Mouse (Mus musculus) cortical plate, adult 2 months (tissue): ENCODE results near the gene Thsd7b. TPM values are rescaled to one million over a fixed set of nuclear protein-coding genes. Genes with fewer than 3 reads are reported as not detected.

Experiments
- H3K27ac ChIP-seq: fragments of 200-500 bp; 2 replicates; pipeline ENCODE4 v1.5.1; 2012; ENCODE audit warnings: low read length, control low read depth, inconsistent platforms; ENCODE audit not compliant: insufficient read depth
- H3K4me1 ChIP-seq: fragments of 200-500 bp; 2 replicates; pipeline ENCODE4 v1.6.1; 2011; ENCODE audit warnings: low read length; ENCODE audit not compliant: control insufficient read depth, insufficient read depth
- H3K4me3 ChIP-seq: fragments of 200-500 bp; 2 replicates; pipeline ENCODE4 v1.5.1; 2011; ENCODE audit warnings: mild to moderate bottlenecking, low read length, control low read depth; ENCODE audit not compliant: insufficient read depth
- CTCF ChIP-seq: fragments of 200-500 bp; IDR thresholded peaks from 2 replicates; pipeline ENCODE4 v1.5.1; 2011; ENCODE audit warnings: mild to moderate bottlenecking, control low read depth, low read length; ENCODE audit not compliant: insufficient read depth; ENCODE audit errors: extremely low read depth
- POLR2A ChIP-seq: fragments of 200-500 bp; IDR thresholded peaks from 2 replicates; pipeline ENCODE4 v1.6.1; 2011; ENCODE audit warnings: mild to moderate bottlenecking, low read length, control low read depth; ENCODE audit not compliant: insufficient read depth; ENCODE audit errors: extremely low read depth
- polyA plus RNA-seq: library from polyadenylated mRNA; depleted of rRNA; stranded (reverse); fragments of >200 nt; gene quantifications from 2 replicates; pipeline ENCODE4 v1.2.3, GENCODE M21; 2012; rRNA removed

Gene Thsd7b
- polyA plus RNA-seq, result 4.0 and 4.4 TPM in 2 replicates

- H3K4me1 ChIP-seq, result no peaks in the 10 kb centered on the region
- H3K4me3 ChIP-seq, result peak within 1 kb of the TSS; percentile 79
- H3K27ac ChIP-seq, result 0 out of 2 replicates have a peak within 1 kb of the TSS, but pooled peaks have one; percentile 28
- TF ChIP-seq POLR2A (no peak; the same call in 1 of the 2 replicates), CTCF (no peak)
These were observed at the start of gene Thsd7b for GRCm38 (mm10) chr1:129272982-129273937. Thsd7b (plus strand) TSS chr1:129273302.

DNA sequence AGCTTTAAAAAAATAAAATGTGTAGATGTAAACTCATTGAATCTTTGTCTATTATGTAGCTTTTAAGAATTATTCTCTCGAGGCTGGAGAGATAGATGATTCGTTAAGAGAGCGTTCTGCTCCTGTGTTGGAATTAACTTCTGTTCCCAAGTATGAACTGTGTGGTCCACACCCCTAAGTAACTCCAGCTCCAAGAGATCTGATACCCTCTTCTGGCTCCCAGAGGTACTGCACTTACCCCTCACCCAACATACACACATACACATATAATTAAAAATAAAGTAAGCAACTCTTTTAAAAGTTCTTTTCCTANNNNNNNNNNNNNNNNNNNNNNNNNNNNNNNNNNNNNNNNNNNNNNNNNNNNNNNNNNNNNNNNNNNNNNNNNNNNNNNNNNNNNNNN lies 28.8 kb upstream of the Thsd7b start:
- TF ChIP-seq POLR2A (no peak), CTCF (peak; percentile 49)
- no peak overlapping the region for H3K27ac ChIP-seq

GRCm38 (mm10) chr1:129250704-129251443 lies 22.2 kb upstream of the Thsd7b start:
- H3K27ac ChIP-seq, result no peak overlapping the region
- H3K4me3 ChIP-seq, result no peak overlapping the region
- H3K4me1 ChIP-seq, result no peaks in the 10 kb centered on the region
- no peak for TF ChIP-seq POLR2A
- TF ChIP-seq CTCF, result no peak

More for the DNA sequence above, 28.8 kb upstream of the Thsd7b start:
- Histone ChIP-seq H3K4me3 (no peak overlapping the region), H3K4me1 (no peaks in the 10 kb centered on the region)

DNA sequence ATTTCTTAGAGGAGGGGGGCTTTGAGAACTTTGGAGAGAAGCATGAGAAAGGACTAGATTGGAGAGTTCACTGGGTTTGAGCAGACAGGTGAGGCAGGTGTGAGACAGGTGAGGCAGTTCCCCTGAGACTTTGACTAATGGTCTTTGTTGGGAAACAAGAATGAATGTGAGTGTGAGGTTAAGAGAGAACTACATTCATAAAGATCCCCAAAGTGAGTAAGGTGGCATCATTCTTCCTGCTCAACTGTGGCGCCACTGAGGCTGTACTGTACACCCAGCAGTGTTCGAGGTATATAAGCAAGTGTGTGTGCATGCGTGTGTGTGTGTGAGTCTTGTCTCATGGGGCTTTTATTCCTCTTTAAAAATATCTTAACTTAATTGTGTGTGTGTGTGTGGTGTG lies 6.4 kb upstream of the Thsd7b start:
- no peak overlapping the region for H3K27ac ChIP-seq
- H3K4me3 ChIP-seq, result no peak overlapping the region
- TF ChIP-seq POLR2A (no peak), CTCF (no peak)
- H3K4me1 ChIP-seq, result no peaks in the 10 kb centered on the region

- TF ChIP-seq POLR2A (no peak), CTCF (no peak)
- Histone ChIP-seq H3K4me3 (no peak overlapping the region), H3K4me1 (no peaks in the 10 kb centered on the region), H3K27ac (no peak overlapping the region)
These were observed 31.1 kb downstream of the Thsd7b start for GRCm38 (mm10) chr1:129304173-129304572.

- H3K4me1 ChIP-seq, result peaks cover 2% of the 10 kb centered on the region; the same call in 1 of the 2 replicates
- peak overlapping the region; percentile 67; the same call in 1 of the 2 replicates for H3K27ac ChIP-seq
These were observed 51.3 kb downstream of the Thsd7b start for GRCm38 (mm10) chr1:129324388-129324787.

DNA sequence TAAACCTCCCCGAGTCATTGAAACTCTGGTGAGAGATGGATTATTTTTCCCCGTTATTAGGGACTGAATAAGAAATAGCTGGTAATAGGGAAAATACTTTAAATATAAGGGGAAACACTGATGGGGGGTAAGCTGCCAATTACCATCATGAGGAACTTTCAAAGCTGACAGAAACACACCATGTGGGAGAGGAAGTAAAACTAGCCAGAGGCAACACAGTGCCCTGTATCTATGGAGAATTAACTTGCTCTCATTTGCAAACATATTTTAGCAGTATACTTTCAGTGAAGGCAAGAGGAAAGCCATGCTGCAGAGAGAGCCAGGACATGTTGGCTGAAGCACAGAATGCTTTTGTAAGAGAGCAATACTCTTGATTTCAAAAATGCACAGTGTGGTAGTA lies 51.7 kb downstream of the Thsd7b start:
- Histone ChIP-seq H3K27ac (no peak overlapping the region), H3K4me1 (peaks cover 2% of the 10 kb centered on the region; the same call in 1 of the 2 replicates), H3K4me3 (no peak overlapping the region)
- TF ChIP-seq CTCF, result no peak
- TF ChIP-seq POLR2A, result no peak

More at GRCm38 (mm10) chr1:129324388-129324787, 51.3 kb downstream of the Thsd7b start:
- TF ChIP-seq CTCF (no peak), POLR2A (no peak)
- H3K4me3 ChIP-seq, result no peak overlapping the region

- TF ChIP-seq CTCF, result no peak
- no peak for TF ChIP-seq POLR2A
- no peak overlapping the region for H3K27ac ChIP-seq
- H3K4me3 ChIP-seq, result no peak overlapping the region
- no peaks in the 10 kb centered on the region for H3K4me1 ChIP-seq
These were observed 83.5 kb downstream of the Thsd7b start for GRCm38 (mm10) chr1:129356631-129357030.

- TF ChIP-seq POLR2A (no peak), CTCF (no peak)
- Histone ChIP-seq H3K4me1 (no peaks in the 10 kb centered on the region), H3K4me3 (no peak overlapping the region), H3K27ac (no peak overlapping the region)
These were observed 84.3 kb downstream of the Thsd7b start for GRCm38 (mm10) chr1:129357378-129357777.

- Histone ChIP-seq H3K4me3 (no peak overlapping the region), H3K27ac (no peak overlapping the region), H3K4me1 (no peaks in the 10 kb centered on the region)
- TF ChIP-seq POLR2A, result no peak
- no peak for TF ChIP-seq CTCF
These were observed 90.3 kb downstream of the Thsd7b start for GRCm38 (mm10) chr1:129363368-129363767.
